Mouse (Mus musculus) limb, embryonic 13.5 days (tissue): Measurements from ENCODE around the gene Tk1. TPM values are rescaled to one million over a fixed set of nuclear protein-coding genes. Genes with fewer than 3 reads are reported as not detected.
A peak's percentile ranks its signal among the peaks of the same experiment; 100 is the strongest.

ENCODE experiments used
- ATAC-seq: fragments of 200-750 bp; cut with Nextera tagmentation; 2 replicates; pipeline ENCODE4 v1.8.0; 2017; ENCODE audit warnings: low read depth, moderate number of reproducible peaks, moderate TSS enrichment; ENCODE audit not compliant: low FRiP score
- H3K27ac ChIP-seq: fragments of 300-500 bp; sonication (generic); 2 replicates; pipeline ENCODE4 v1.5.1; 2015; ENCODE audit warnings: inconsistent platforms, mild to moderate bottlenecking, moderate library complexity
- H3K27me3 ChIP-seq: fragments of 300-500 bp; sonication (generic); 2 replicates; pipeline ENCODE4 v1.6.1; 2015; ENCODE audit warnings: mild to moderate bottlenecking, inconsistent platforms
- H3K36me3 ChIP-seq: fragments of 300-500 bp; sonication (generic); 2 replicates; pipeline ENCODE4 v1.6.1; 2015; ENCODE audit warnings: inconsistent platforms, mild to moderate bottlenecking, moderate library complexity
- H3K4me1 ChIP-seq: fragments of 300-500 bp; sonication (generic); 2 replicates; pipeline ENCODE4 v1.6.1; 2015; ENCODE audit warnings: inconsistent platforms
- H3K4me2 ChIP-seq: fragments of 300-500 bp; sonication (generic); replicated peaks from 2 replicates; pipeline ENCODE4 v1.6.1; 2015; ENCODE audit warnings: inconsistent platforms, mild to moderate bottlenecking, moderate library complexity
- H3K4me3 ChIP-seq: fragments of 300-500 bp; sonication (generic); 2 replicates; pipeline ENCODE4 v1.5.1; 2015; ENCODE audit warnings: moderate library complexity, mild to moderate bottlenecking, inconsistent platforms
- H3K9ac ChIP-seq: fragments of 300-500 bp; sonication (generic); 2 replicates; pipeline ENCODE4 v1.6.1; 2015; ENCODE audit warnings: mild to moderate bottlenecking, inconsistent platforms
- H3K9me3 ChIP-seq: fragments of 300-500 bp; sonication (generic); 2 replicates; pipeline ENCODE4 v1.6.1; 2016; ENCODE audit warnings: inconsistent platforms
- WGBS: fragments of 180-500 bp; shearing (Covaris S2); methylation state at CpG from one replicate; pipeline ENCODE4 v1.1.7; 2015; 5-methylcytosine and 5-hydroxymethylcytosine counted together
- polyA plus RNA-seq: library from polyadenylated mRNA; unstranded; fragments of >200 nt; fragmentation: Nextera tagmentation; extraction: Ambion mirVana; gene quantifications from 2 replicates; pipeline ENCODE4 v1.2.1, GENCODE M21; 2015

The Tk1 gene
- polyA plus RNA-seq, 1 experiment from 2014 or later: 133 TPM

DNA sequence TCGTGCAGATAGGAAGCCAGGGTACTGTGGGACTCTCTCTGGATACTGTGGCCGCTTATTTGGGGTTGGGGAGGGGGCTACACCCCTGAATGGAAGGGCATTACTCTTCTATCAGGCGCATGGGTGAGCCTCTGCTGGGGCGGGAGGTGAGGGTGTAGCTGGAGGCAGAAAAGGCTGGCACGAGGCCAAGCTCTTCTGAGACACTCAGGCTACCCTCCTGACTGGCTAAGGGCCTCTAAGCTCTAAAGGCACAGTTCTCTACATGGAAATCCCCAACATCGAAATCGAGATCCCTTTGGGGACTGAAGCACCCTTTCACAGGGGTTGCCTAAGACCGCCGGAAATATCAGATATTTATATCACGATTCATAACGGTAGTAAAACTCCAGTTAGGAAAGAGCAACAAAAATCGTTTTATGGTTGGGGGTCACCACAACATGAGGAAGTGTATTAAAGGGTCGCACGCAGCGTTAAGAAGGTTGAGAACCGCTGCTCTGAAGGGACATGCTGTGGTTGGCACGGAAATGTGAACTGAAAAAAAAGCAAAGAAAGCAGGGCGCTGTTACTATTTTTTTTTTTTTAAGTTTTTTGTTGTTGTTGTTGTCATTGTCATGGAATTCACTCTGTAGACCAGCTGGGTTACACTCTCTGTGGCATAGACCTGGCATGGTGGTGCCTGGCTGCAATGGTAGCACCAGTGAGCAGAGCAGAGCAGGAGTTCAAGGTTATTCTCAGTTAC lies 2.4 kb upstream of the Tk1 start:
- no peak for ATAC-seq
- H3K36me3 ChIP-seq: peaks cover 3% of the 10 kb centered on the region; the same call in 1 of the 2 replicates
- no peaks in the 10 kb centered on the region for H3K9me3 ChIP-seq
- H3K9ac ChIP-seq: no peak overlapping the region
- no peak overlapping the region for H3K4me2 ChIP-seq
- WGBS: 68% methylated on average over 18 of the region's 18 CpGs
- H3K27me3 ChIP-seq: no peaks in the 10 kb centered on the region
- peaks cover 74% of the 10 kb centered on the region for H3K4me1 ChIP-seq
- peak overlapping the region; percentile 44; the same call in 1 of the 2 replicates for H3K27ac ChIP-seq
- no peak overlapping the region for H3K4me3 ChIP-seq

DNA sequence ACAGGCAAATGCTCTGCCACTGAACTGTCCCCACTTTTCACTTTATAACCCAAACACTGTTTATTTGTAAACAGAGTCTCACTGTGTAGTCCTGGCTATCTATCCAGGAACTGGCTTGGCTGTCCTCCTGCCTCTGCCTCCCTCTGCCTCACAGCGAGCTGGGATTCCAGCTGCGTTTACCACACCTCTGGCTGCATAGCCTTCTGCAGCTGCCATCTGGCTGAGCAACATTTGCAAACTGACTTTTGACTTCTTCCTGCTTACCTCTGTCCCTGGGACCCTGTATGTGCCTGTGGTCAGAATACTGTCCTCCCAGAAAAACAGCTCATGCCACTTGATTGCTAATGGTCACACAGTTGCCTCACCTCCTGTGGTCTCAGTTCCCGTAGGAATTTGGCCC lies 1.5 kb upstream of the Tk1 start:
- Histone ChIP-seq H3K4me2 (no peak overlapping the region), H3K27me3 (no peaks in the 10 kb centered on the region), H3K9ac (no peak overlapping the region), H3K27ac (no peak overlapping the region), H3K4me3 (no peak overlapping the region), H3K9me3 (no peaks in the 10 kb centered on the region), H3K36me3 (peaks cover 11% of the 10 kb centered on the region), H3K4me1 (peaks cover 82% of the 10 kb centered on the region)
- WGBS: 44% methylated on average over 3 of the region's 3 CpGs
- no peak for ATAC-seq

DNA sequence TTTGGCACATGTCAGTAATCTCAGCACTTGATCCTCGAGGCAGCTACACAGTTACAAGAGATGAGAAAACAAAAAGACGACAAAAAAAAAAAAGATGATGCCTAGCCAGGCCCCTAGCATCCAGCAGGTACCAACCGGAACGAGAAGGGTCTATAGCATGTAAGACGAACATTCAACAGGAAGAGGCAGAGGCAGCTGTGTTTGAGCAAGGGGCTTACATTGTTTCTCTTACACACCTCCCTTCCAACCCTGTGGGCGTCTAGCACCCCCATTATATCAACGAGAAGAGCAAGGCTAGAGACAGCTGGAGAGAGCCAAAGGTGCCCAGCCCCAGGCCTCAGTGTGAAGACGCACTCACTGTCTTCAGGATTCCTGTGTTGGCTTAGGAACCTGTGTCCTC lies 1.0 kb upstream of the Tk1 start:
- peaks cover 15% of the 10 kb centered on the region for H3K36me3 ChIP-seq
- WGBS: 62% methylated on average over 8 of the region's 8 CpGs
- H3K9me3 ChIP-seq: no peaks in the 10 kb centered on the region
- peak overlapping the region; percentile 63; the same call in 1 of the 2 replicates for H3K4me3 ChIP-seq
- no peak for ATAC-seq
- peak overlapping the region; percentile 67; the same call in 1 of the 2 replicates for H3K9ac ChIP-seq
- peak overlapping the region; percentile 94 for H3K27ac ChIP-seq
- H3K4me2 ChIP-seq: peak overlapping the region; percentile 94
- peaks cover 77% of the 10 kb centered on the region for H3K4me1 ChIP-seq
- no peaks in the 10 kb centered on the region for H3K27me3 ChIP-seq

GRCm38 (mm10) chr11:117826164-117826563 lies 272 bp upstream of the Tk1 start:
- peak overlapping the region; percentile 94 for H3K4me2 ChIP-seq
- peaks cover 77% of the 10 kb centered on the region for H3K4me1 ChIP-seq
- H3K27ac ChIP-seq: peak overlapping the region; percentile 94
- peaks cover 23% of the 10 kb centered on the region for H3K36me3 ChIP-seq
- 3% methylated on average over 5 of the region's 5 CpGs for WGBS
- H3K9ac ChIP-seq: peak overlapping the region; percentile 67
- no peaks in the 10 kb centered on the region for H3K9me3 ChIP-seq
- H3K27me3 ChIP-seq: no peaks in the 10 kb centered on the region
- peak; percentile 37; the same call in 1 of the 2 replicates for ATAC-seq
- peak overlapping the region; percentile 63 for H3K4me3 ChIP-seq

GRCm38 (mm10) chr11:117824060-117824969 lies 1.6 kb downstream of the Tk1 start:
- peaks cover 64% of the 10 kb centered on the region for H3K4me1 ChIP-seq
- no peaks in the 10 kb centered on the region for H3K9me3 ChIP-seq
- peak overlapping the region; percentile 94 for H3K4me2 ChIP-seq
- peak overlapping the region; percentile 63 for H3K4me3 ChIP-seq
- peak overlapping the region; percentile 82 for H3K9ac ChIP-seq
- H3K27me3 ChIP-seq: no peaks in the 10 kb centered on the region
- 0 out of 2 replicates have a peak overlapping the region, but pooled peaks have one; percentile 94 for H3K27ac ChIP-seq
- 19% methylated on average over 23 of the region's 23 CpGs for WGBS
- peak; percentile 65 for ATAC-seq
- peaks cover 41% of the 10 kb centered on the region for H3K36me3 ChIP-seq

DNA sequence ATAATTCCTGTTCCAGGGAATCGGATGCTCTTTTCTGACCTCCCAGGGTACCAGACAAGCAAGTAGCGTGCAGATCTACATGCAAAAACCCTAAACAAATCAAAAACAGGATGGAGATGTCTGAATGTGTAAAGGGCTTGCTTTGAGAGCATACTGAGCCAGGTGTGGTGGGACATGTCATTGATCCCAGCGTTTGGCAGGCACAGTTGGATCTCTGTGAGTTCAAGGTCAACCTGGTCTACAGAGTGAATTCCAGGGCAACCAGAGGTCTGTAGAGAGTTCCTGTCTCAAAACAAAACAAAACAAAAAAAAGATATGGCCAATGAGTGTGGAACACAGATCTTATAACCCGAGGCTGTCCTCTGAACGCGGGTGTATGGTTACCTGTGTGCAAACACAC lies 2.5 kb downstream of the Tk1 start:
- Histone ChIP-seq H3K4me3 (peak overlapping the region; percentile 63; the same call in 1 of the 2 replicates), H3K9ac (no peak overlapping the region), H3K27me3 (no peaks in the 10 kb centered on the region), H3K27ac (no peak overlapping the region; the same call in 1 of the 2 replicates), H3K36me3 (peaks cover 50% of the 10 kb centered on the region), H3K4me2 (no peak overlapping the region), H3K9me3 (no peaks in the 10 kb centered on the region), H3K4me1 (peaks cover 55% of the 10 kb centered on the region)
- ATAC-seq: no peak
- WGBS: 94% methylated on average over 6 of the region's 6 CpGs

GRCm38 (mm10) chr11:117822728-117823241 lies 3.1 kb downstream of the Tk1 start:
- peak overlapping the region; percentile 19; the same call in 1 of the 2 replicates for H3K9ac ChIP-seq
- peaks cover 57% of the 10 kb centered on the region for H3K36me3 ChIP-seq
- H3K27me3 ChIP-seq: no peaks in the 10 kb centered on the region
- peak overlapping the region; percentile 22; the same call in 1 of the 2 replicates for H3K27ac ChIP-seq
- no peak for ATAC-seq
- no peak overlapping the region; the same call in 1 of the 2 replicates for H3K4me2 ChIP-seq
- 88% methylated on average over 7 of the region's 7 CpGs for WGBS
- H3K4me3 ChIP-seq: no peak overlapping the region
- H3K9me3 ChIP-seq: no peaks in the 10 kb centered on the region
- peaks cover 49% of the 10 kb centered on the region for H3K4me1 ChIP-seq

GRCm38 (mm10) chr11:117821868-117822267 lies 4.0 kb downstream of the Tk1 start:
- Histone ChIP-seq H3K9me3 (no peaks in the 10 kb centered on the region), H3K36me3 (peaks cover 66% of the 10 kb centered on the region), H3K4me3 (no peak overlapping the region), H3K27ac (no peak overlapping the region), H3K4me2 (no peak overlapping the region), H3K4me1 (peaks cover 40% of the 10 kb centered on the region), H3K27me3 (no peaks in the 10 kb centered on the region), H3K9ac (no peak overlapping the region)
- WGBS: 84% methylated on average over 9 of the region's 9 CpGs
- ATAC-seq: no peak

- Histone ChIP-seq H3K4me1 (peaks cover 27% of the 10 kb centered on the region), H3K9me3 (no peaks in the 10 kb centered on the region), H3K4me2 (no peak overlapping the region), H3K27me3 (no peaks in the 10 kb centered on the region), H3K27ac (no peak overlapping the region), H3K9ac (no peak overlapping the region; the same call in 1 of the 2 replicates), H3K36me3 (peaks cover 82% of the 10 kb centered on the region), H3K4me3 (no peak overlapping the region)
- WGBS: 91% methylated on average over 7 of the region's 7 CpGs
- ATAC-seq: no peak
Measured at GRCm38 (mm10) chr11:117820173-117820572, 5.7 kb downstream of the Tk1 start.

- Histone ChIP-seq H3K4me2 (no peak overlapping the region), H3K36me3 (peaks cover 92% of the 10 kb centered on the region), H3K27ac (no peak overlapping the region), H3K27me3 (no peaks in the 10 kb centered on the region), H3K4me3 (no peak overlapping the region), H3K9me3 (no peaks in the 10 kb centered on the region), H3K9ac (no peak overlapping the region), H3K4me1 (peaks cover 17% of the 10 kb centered on the region)
- no peak for ATAC-seq
- 62% methylated on average over 8 of the region's 8 CpGs for WGBS
Measured at GRCm38 (mm10) chr11:117819095-117819494, 6.8 kb downstream of the Tk1 start.

GRCm38 (mm10) chr11:117816389-117816996 lies 9.4 kb downstream of the Tk1 start:
- ATAC-seq: no peak
- no peaks in the 10 kb centered on the region for H3K9me3 ChIP-seq
- H3K4me3 ChIP-seq: no peak overlapping the region
- WGBS: 89% methylated on average over 13 of the region's 13 CpGs
- H3K36me3 ChIP-seq: peaks cover 97% of the 10 kb centered on the region
- no peak overlapping the region for H3K27ac ChIP-seq
- no peak overlapping the region for H3K4me2 ChIP-seq
- H3K27me3 ChIP-seq: no peaks in the 10 kb centered on the region
- H3K9ac ChIP-seq: no peak overlapping the region
- peaks cover 1% of the 10 kb centered on the region; the same call in 1 of the 2 replicates for H3K4me1 ChIP-seq
